Mouse (Mus musculus) liver, embryonic 11.5 days (tissue): ENCODE data around the gene Zcchc12. TPM values are rescaled to one million over a fixed set of nuclear protein-coding genes. Genes with fewer than 3 reads are reported as not detected.
A peak's percentile ranks its signal among the peaks of the same experiment; 100 is the strongest.

Experiments
- ATAC-seq: fragments of 200-750 bp; cut with Nextera tagmentation; replicated peaks from 2 replicates; pipeline ENCODE4 v1.8.0; 2017; ENCODE audit warnings: moderate number of reproducible peaks, mild to moderate bottlenecking, moderate TSS enrichment, moderate library complexity; ENCODE audit not compliant: low FRiP score
- DNase-seq: peaks from one replicate; pipeline ENCODE4 v3.0.0-alpha.2; 2017; ENCODE audit warnings: low spot score
- H3K27ac ChIP-seq: fragments of 300-500 bp; sonication (generic); 2 replicates; pipeline ENCODE4 v1.5.1; 2014; ENCODE audit warnings: mild to moderate bottlenecking, low read depth, low read length, control low read depth
- H3K27me3 ChIP-seq: fragments of 300-500 bp; sonication (generic); replicated peaks from 2 replicates; pipeline ENCODE4 v1.6.1; 2014; ENCODE audit warnings: low read length, mixed read lengths; ENCODE audit not compliant: control insufficient read depth, insufficient read depth
- H3K36me3 ChIP-seq: fragments of 300-500 bp; sonication (generic); 2 replicates; pipeline ENCODE4 v1.6.1; 2014; ENCODE audit warnings: mild to moderate bottlenecking, low read length, moderate library complexity, mixed read lengths; ENCODE audit not compliant: control insufficient read depth, insufficient read depth
- H3K4me1 ChIP-seq: fragments of 300-500 bp; sonication (generic); replicated peaks from 2 replicates; pipeline ENCODE4 v1.6.1; 2014; ENCODE audit warnings: low read length, mixed read lengths; ENCODE audit not compliant: control insufficient read depth, insufficient read depth
- H3K4me2 ChIP-seq: fragments of 300-500 bp; sonication (generic); 2 replicates; pipeline ENCODE4 v1.6.1; 2014; ENCODE audit warnings: mild to moderate bottlenecking, control low read depth, moderate library complexity
- H3K4me3 ChIP-seq: fragments of 300-500 bp; sonication (generic); 2 replicates; pipeline ENCODE4 v1.5.1; 2014; ENCODE audit warnings: low read depth, low read length, control low read depth
- H3K9ac ChIP-seq: fragments of 300-500 bp; sonication (generic); 2 replicates; pipeline ENCODE4 v1.6.1; 2014; ENCODE audit warnings: low read depth, low read length, control low read depth
- H3K9me3 ChIP-seq: fragments of 300-500 bp; sonication (generic); 2 replicates; pipeline ENCODE4 v1.6.1; 2016; ENCODE audit warnings: low read length, inconsistent platforms, mixed read lengths; ENCODE audit not compliant: control insufficient read depth
- WGBS: fragments of 180-500 bp; shearing (Covaris S2); extraction: QIAGEN DNeasy Blood & Tissue Kit; methylation state at CpG from one replicate; pipeline ENCODE4 v1.1.7; 2014; 5-methylcytosine and 5-hydroxymethylcytosine counted together
- polyA plus RNA-seq: library from polyadenylated mRNA; unstranded; fragments of >200 nt; fragmentation: Nextera tagmentation; extraction: Ambion mirVana; gene quantifications from 2 replicates; pipeline ENCODE4 v1.2.1, GENCODE M21; 2014

Gene Zcchc12
- 3.8 and 4.6 TPM in 2 replicates for polyA plus RNA-seq

DNA sequence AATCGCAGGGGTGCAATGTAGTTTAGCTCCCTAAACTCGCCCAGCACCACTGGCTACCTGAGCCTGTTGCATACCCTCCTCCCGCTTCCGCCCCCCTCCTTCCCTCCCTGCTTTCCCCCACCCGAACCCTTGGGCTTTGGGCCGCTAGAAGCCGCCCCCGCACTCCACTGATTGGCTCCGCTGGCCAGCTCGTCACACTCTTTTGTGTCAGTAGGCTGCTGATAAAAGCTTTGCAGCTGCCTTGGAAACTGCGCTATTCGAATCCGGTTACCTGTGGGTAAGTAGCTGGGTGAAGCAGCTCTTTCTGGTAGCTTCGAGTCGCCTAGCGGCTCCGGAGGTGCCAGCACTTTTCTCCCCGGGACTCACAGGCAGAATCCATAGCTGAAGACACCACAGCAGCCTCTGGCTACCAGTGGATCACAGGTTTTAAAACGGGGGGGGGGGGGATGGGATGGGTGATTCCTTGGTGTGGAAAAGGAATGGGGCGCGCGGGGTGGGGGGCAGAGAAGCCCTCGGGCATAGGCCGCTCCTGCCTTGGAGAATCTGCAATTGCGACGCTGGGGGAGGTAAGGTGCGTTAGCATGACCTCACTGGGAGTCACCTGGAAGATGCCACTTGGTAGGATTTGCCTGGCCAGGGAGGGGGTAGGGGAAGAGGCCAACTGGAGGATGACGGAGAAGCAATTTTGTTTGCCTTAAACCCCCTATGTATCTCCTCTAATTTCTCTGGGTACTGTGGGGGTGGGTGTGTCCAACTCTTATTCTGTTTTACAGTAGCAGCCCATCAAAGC lies at the start of gene Zcchc12:
TSS of gene Zcchc12 (plus strand) at position 169 of the 790 bp plus-strand sequence.
- ATAC-seq (no peak), DNase-seq (peak; percentile 34)
- H3K4me3 ChIP-seq: no peak within 1 kb of the TSS
- no peaks in the 10 kb centered on the region for H3K9me3 ChIP-seq
- H3K4me2 ChIP-seq: peak within 1 kb of the TSS; percentile 40
- H3K9ac ChIP-seq: no peak within 1 kb of the TSS
- 26% methylated on average over 25 of the region's 28 CpGs for WGBS
- peaks cover 5% of the 10 kb centered on the region for H3K27me3 ChIP-seq
- H3K4me1 ChIP-seq: no peaks in the 10 kb centered on the region
- H3K36me3 ChIP-seq: no peaks in the 10 kb centered on the region
- H3K27ac ChIP-seq: no peak within 1 kb of the TSS

DNA sequence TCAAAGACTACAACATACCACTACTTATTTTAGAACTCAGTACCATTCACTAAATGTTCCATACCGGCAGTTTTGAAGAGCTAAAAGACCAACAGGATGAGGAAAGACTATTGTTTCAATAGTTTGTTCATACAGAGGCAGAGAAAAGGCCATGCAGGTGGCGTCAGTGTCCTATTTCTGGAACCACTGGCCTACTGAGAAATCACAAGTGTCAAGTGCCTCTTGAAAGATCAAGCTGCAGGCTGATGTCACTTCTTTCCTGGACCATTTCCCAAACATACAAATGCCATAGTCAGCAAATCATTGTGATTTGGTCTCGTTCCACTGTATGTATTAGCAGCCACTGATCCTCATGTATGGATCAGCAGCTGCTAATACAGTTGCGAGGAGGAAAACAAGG lies 49.0 kb upstream of the Zcchc12 start:
- DNase-seq: no peak
- H3K9me3 ChIP-seq: no peaks in the 10 kb centered on the region
- H3K27me3 ChIP-seq: no peaks in the 10 kb centered on the region
- no peaks in the 10 kb centered on the region for H3K4me1 ChIP-seq
- H3K9ac ChIP-seq: no peak overlapping the region
- 67% methylated on average over 4 of the region's 4 CpGs for WGBS
- no peak overlapping the region for H3K4me2 ChIP-seq
- no peak overlapping the region for H3K27ac ChIP-seq
- no peaks in the 10 kb centered on the region for H3K36me3 ChIP-seq
- ATAC-seq: no peak
- no peak overlapping the region for H3K4me3 ChIP-seq

DNA sequence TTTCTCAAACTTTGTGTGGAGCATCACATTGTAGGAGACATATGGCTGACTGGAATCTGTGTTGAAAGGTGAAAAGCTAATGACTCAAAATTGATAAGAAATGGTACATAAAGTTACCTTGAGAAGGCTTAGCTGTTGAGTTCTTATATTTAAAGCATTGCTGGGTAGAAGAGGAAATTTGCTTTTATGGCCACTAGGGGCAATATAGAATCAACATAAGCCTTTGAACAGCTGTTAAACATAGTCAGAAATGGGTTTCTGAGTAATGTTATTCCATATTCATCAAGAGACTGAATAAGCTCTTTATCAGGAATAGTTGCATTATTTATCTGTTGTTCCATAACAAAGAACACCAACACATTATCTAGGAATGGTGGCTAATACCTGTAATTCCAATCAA lies 45.6 kb upstream of the Zcchc12 start:
- no peak overlapping the region for H3K4me2 ChIP-seq
- H3K4me3 ChIP-seq: no peak overlapping the region
- no peak overlapping the region for H3K9ac ChIP-seq
- ATAC-seq (no peak), DNase-seq (no peak)
- H3K9me3 ChIP-seq: no peaks in the 10 kb centered on the region
- no peaks in the 10 kb centered on the region for H3K36me3 ChIP-seq
- H3K4me1 ChIP-seq: no peaks in the 10 kb centered on the region
- no peaks in the 10 kb centered on the region for H3K27me3 ChIP-seq
- H3K27ac ChIP-seq: no peak overlapping the region

DNA sequence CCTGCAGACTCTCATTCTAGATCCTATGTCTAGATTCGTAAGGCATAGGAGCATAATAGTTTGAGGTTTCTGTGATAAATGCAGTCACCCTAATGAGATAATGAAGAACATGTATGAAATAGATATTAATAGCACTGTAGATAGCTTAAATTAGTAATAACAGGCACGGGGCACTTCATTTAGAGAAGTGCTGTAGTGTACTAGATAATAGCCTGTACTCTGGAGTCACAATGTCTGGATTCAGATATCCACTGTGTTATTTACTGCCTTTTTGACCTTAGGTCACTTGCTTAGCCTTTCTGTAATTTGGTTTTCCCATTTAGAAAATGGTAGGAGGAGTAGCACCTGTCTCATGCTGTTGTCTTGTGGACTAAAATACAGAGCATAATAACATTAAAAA lies 39.0 kb upstream of the Zcchc12 start:
- no peak for ATAC-seq
- DNase-seq: no peak
- no peaks in the 10 kb centered on the region for H3K9me3 ChIP-seq
- WGBS: 65% methylated on average over 2 of the region's 2 CpGs
- H3K4me1 ChIP-seq: no peaks in the 10 kb centered on the region
- H3K4me2 ChIP-seq: no peak overlapping the region
- no peak overlapping the region for H3K4me3 ChIP-seq
- H3K27ac ChIP-seq: no peak overlapping the region
- H3K9ac ChIP-seq: no peak overlapping the region
- H3K27me3 ChIP-seq: no peaks in the 10 kb centered on the region
- H3K36me3 ChIP-seq: no peaks in the 10 kb centered on the region

DNA sequence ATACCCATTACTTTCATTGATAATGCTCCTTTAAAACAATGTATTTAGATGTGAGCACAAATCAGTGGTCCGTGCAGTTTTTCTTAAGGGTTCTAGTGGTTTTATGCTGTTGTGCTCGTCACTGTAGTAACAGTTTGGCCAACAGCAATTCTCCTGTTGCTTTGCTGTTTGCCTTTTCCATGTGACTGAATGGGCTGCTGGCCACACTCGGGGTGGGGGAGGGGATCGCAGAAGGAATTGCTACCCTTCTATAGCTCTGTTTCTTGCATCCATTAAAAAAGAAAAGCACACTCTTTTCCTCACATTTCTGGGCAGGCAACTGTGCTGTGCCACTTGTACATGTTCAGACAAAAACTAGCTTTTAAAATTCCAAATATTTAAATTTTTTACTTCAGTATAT lies 34.1 kb upstream of the Zcchc12 start:
- Histone ChIP-seq H3K9me3 (no peaks in the 10 kb centered on the region), H3K27ac (no peak overlapping the region), H3K36me3 (no peaks in the 10 kb centered on the region), H3K4me2 (no peak overlapping the region), H3K4me1 (no peaks in the 10 kb centered on the region), H3K27me3 (no peaks in the 10 kb centered on the region), H3K9ac (no peak overlapping the region), H3K4me3 (no peak overlapping the region)
- 30% methylated on average over 4 of the region's 4 CpGs for WGBS
- ATAC-seq (no peak), DNase-seq (no peak)

DNA sequence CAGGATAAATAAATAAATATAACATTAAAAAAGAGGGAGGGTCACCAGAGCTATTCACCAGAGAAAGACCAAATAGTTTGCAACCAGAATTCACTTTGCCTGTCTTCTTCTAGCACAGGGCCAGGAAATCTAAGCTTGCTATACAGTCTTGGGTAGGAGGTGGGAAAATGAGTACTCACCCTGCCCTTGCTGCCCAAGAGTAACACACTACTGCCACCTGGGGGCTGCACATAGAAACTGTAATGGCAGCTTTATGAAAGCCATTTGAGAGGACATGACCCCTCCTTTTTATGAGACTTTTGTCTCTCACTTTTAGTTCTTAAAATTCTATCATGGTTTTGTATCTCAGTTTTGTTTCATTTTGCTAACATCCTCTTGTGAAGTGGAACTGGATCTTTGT lies 12.1 kb upstream of the Zcchc12 start:
- no peaks in the 10 kb centered on the region for H3K27me3 ChIP-seq
- no peaks in the 10 kb centered on the region for H3K9me3 ChIP-seq
- H3K4me2 ChIP-seq: no peak overlapping the region
- no peak overlapping the region for H3K27ac ChIP-seq
- ATAC-seq (no peak), DNase-seq (no peak)
- H3K4me3 ChIP-seq: no peak overlapping the region
- no peaks in the 10 kb centered on the region for H3K36me3 ChIP-seq
- H3K9ac ChIP-seq: no peak overlapping the region
- no peaks in the 10 kb centered on the region for H3K4me1 ChIP-seq

DNA sequence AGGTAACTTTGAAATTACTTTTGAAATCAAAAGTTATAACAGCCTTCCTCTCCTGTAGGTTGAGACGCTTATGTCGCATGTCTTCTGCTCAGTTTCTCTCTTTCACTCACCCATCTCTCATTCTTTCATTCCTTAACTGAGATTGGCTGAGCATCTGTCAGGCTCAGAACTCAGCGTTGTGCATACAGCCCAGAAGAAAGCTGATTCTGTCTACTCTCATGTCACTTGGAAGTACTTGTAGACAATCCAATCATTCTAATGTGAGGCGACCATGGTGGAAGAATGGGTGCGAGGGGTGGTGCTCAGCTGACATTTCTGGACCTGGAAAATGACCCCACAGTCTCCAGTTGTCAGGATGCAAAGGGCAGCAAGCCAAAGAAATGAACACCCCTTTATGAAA lies 9.7 kb upstream of the Zcchc12 start:
- WGBS: 57% methylated on average over 5 of the region's 5 CpGs
- ATAC-seq: no peak

DNA sequence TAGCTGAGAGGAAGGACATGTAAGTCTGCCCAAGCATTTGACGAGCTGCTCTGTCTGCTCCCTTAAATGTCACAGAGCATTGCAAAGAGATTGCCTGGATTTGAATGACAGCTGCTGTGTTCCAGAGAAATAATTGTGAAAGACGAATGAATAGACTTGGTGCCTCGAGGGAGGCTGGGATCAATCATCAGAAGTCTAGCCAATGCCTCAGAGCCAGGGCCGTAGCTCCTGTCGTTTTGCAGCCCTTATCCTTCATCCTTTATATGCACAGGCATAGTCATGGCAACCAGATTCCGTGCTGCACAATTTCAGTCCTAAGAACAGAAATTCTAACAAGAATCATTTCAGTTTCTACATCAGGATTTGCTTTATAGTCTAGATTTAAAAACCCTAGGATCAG lies 9.3 kb upstream of the Zcchc12 start:
- ATAC-seq: no peak
- no peak overlapping the region for H3K9ac ChIP-seq
- WGBS: 57% methylated on average over 6 of the region's 6 CpGs
- no peak overlapping the region for H3K4me2 ChIP-seq
- no peaks in the 10 kb centered on the region for H3K4me1 ChIP-seq
- H3K36me3 ChIP-seq: no peaks in the 10 kb centered on the region
- no peak overlapping the region for H3K27ac ChIP-seq
- no peak for DNase-seq
- no peak overlapping the region for H3K4me3 ChIP-seq
- H3K9me3 ChIP-seq: no peaks in the 10 kb centered on the region
- no peaks in the 10 kb centered on the region for H3K27me3 ChIP-seq

More for the DNA sequence above, 9.7 kb upstream of the Zcchc12 start:
- H3K27me3 ChIP-seq: no peaks in the 10 kb centered on the region
- no peak overlapping the region for H3K27ac ChIP-seq
- H3K4me2 ChIP-seq: no peak overlapping the region
- no peaks in the 10 kb centered on the region for H3K9me3 ChIP-seq
- no peak overlapping the region for H3K9ac ChIP-seq
- H3K4me1 ChIP-seq: no peaks in the 10 kb centered on the region
- DNase-seq: no peak
- H3K36me3 ChIP-seq: no peaks in the 10 kb centered on the region
- no peak overlapping the region for H3K4me3 ChIP-seq

DNA sequence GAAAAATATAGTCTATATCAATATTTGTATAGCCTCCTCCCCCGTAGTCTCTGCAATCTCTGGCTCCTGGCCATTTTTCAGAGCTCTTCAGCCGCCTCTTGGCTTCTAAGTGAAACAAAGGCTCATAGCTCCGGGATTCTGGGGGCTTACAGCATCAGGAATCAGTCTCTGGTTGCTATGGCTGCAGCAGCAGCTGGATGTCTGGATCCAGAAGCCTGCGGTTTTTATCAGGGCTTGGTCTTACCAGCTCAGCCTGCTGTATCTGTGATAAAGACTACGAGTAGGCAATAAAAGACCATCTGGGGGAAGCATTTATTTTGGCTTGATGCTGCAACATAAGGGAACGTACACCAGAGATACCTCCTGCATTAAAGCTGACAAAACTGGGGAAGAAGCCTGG lies 1.8 kb upstream of the Zcchc12 start:
- no peak overlapping the region for H3K4me3 ChIP-seq
- no peaks in the 10 kb centered on the region for H3K4me1 ChIP-seq
- no peak for ATAC-seq
- H3K4me2 ChIP-seq: no peak overlapping the region
- peaks cover 5% of the 10 kb centered on the region for H3K27me3 ChIP-seq
- no peak overlapping the region for H3K9ac ChIP-seq
- no peaks in the 10 kb centered on the region for H3K9me3 ChIP-seq
- no peaks in the 10 kb centered on the region for H3K36me3 ChIP-seq
- no peak for DNase-seq
- 30% methylated on average over 6 of the region's 6 CpGs for whole genome bisulfite sequencing
- H3K27ac ChIP-seq: no peak overlapping the region
